Mouse (Mus musculus) kidney, embryonic 16.5 days (tissue): Measurements from ENCODE around the gene Akip1. TPM values are rescaled to one million over a fixed set of nuclear protein-coding genes. Genes with fewer than 3 reads are reported as not detected.

ENCODE experiments used
- ATAC-seq: fragments of 200-750 bp; cut with Nextera tagmentation; 2 replicates; pipeline ENCODE4 v1.8.0; 2017; ENCODE audit warnings: moderate TSS enrichment; ENCODE audit not compliant: low FRiP score, low TSS enrichment
- H3K27ac ChIP-seq: fragments of 300-500 bp; sonication (generic); 2 replicates; pipeline ENCODE4 v1.5.1; 2014; ENCODE audit warnings: low read length
- H3K27me3 ChIP-seq: fragments of 300-500 bp; sonication (generic); 2 replicates; pipeline ENCODE4 v1.6.1; 2014; ENCODE audit warnings: low read length, control low read depth, mixed read lengths; ENCODE audit not compliant: insufficient read depth
- H3K36me3 ChIP-seq: fragments of 300-500 bp; sonication (generic); 2 replicates; pipeline ENCODE4 v1.6.1; 2014; ENCODE audit warnings: low read length, control low read depth, mixed read lengths; ENCODE audit not compliant: insufficient read depth
- H3K4me1 ChIP-seq: fragments of 300-500 bp; sonication (generic); 2 replicates; pipeline ENCODE4 v1.6.1; 2014; ENCODE audit warnings: low read length, control low read depth, mixed read lengths; ENCODE audit not compliant: insufficient read depth
- H3K4me2 ChIP-seq: fragments of 300-500 bp; sonication (generic); replicated peaks from 2 replicates; pipeline ENCODE4 v1.6.1; 2014; ENCODE audit warnings: low read depth, low read length
- H3K4me3 ChIP-seq: fragments of 300-500 bp; sonication (generic); 2 replicates; pipeline ENCODE4 v1.5.1; 2014; ENCODE audit warnings: mild to moderate bottlenecking, low read length
- H3K9ac ChIP-seq: fragments of 300-500 bp; sonication (generic); replicated peaks from 2 replicates; pipeline ENCODE4 v1.6.1; 2014; ENCODE audit warnings: low read length
- H3K9me3 ChIP-seq: fragments of 300-500 bp; sonication (generic); 2 replicates; pipeline ENCODE4 v1.6.1; 2016; ENCODE audit warnings: low read length, control low read depth
- WGBS: fragments of 180-500 bp; shearing (Covaris S2); extraction: QIAGEN DNeasy Blood & Tissue Kit; methylation state at CpG from one replicate; pipeline ENCODE4 v1.1.7; 2014; 5-methylcytosine and 5-hydroxymethylcytosine counted together
- polyA plus RNA-seq: library from polyadenylated mRNA; unstranded; fragments of >200 nt; fragmentation: Nextera tagmentation; extraction: Ambion mirVana; gene quantifications from 2 replicates; pipeline ENCODE4 v1.2.1, GENCODE M21; 2015

Akip1 gene
- polyA plus RNA-seq, result 32.8 and 34.0 TPM in 2 replicates

GRCm38 (mm10) chr7:109703190-109704015, at the start of gene Akip1, which contains the start of gene St5:
Gene Akip1, plus strand, starts transcription at chr7:109703690.
Gene St5, minus strand, starts transcription at chr7:109703605.
- H3K9ac ChIP-seq, result peak within 1 kb of the TSS; percentile 74
- peaks cover 13% of the 10 kb centered on the region for H3K4me1 ChIP-seq
- peak; percentile 98 for ATAC-seq
- no peaks in the 10 kb centered on the region for H3K27me3 ChIP-seq
- H3K36me3 ChIP-seq, result no peaks in the 10 kb centered on the region; the same call in 1 of the 2 replicates
- H3K4me2 ChIP-seq, result peak within 1 kb of the TSS; percentile 63
- WGBS, result under 1% methylated on average over 61 of the region's 61 CpGs
- peak within 1 kb of the TSS; percentile 28 for H3K27ac ChIP-seq
- no peaks in the 10 kb centered on the region for H3K9me3 ChIP-seq
- H3K4me3 ChIP-seq, result peak within 1 kb of the TSS; percentile 69

- Histone ChIP-seq H3K4me1 (0 out of 2 replicates have a peak, but pooled peaks cover 9% of the 10 kb centered on the region), H3K4me3 (no peak overlapping the region), H3K27ac (no peak overlapping the region), H3K4me2 (no peak overlapping the region), H3K27me3 (no peaks in the 10 kb centered on the region), H3K9ac (no peak overlapping the region), H3K36me3 (no peaks in the 10 kb centered on the region), H3K9me3 (no peaks in the 10 kb centered on the region)
- WGBS, result 69% methylated on average over 5 of the region's 5 CpGs
- no peak for ATAC-seq
Measured at GRCm38 (mm10) chr7:109654871-109655270, 48.6 kb upstream of the Akip1 start.

- no peaks in the 10 kb centered on the region for H3K36me3 ChIP-seq
- 27% methylated on average over 6 of the region's 6 CpGs for WGBS
- 0 out of 2 replicates have a peak, but pooled peaks cover 14% of the 10 kb centered on the region for H3K4me1 ChIP-seq
- ATAC-seq, result no peak
- no peak overlapping the region for H3K9ac ChIP-seq
- H3K27me3 ChIP-seq, result no peaks in the 10 kb centered on the region
- no peaks in the 10 kb centered on the region for H3K9me3 ChIP-seq
- no peak overlapping the region for H3K27ac ChIP-seq
- no peak overlapping the region for H3K4me2 ChIP-seq
- no peak overlapping the region for H3K4me3 ChIP-seq
Measured at GRCm38 (mm10) chr7:109657884-109658283, 45.6 kb upstream of the Akip1 start.

- ATAC-seq, result no peak
- WGBS, result 87% methylated on average over 2 of the region's 2 CpGs
Measured at GRCm38 (mm10) chr7:109659278-109659677, 44.2 kb upstream of the Akip1 start.

GRCm38 (mm10) chr7:109662626-109663025, 40.9 kb upstream of the Akip1 start:
- H3K36me3 ChIP-seq, result no peaks in the 10 kb centered on the region
- H3K4me2 ChIP-seq, result no peak overlapping the region
- 84% methylated on average over 4 of the region's 4 CpGs for WGBS
- H3K27me3 ChIP-seq, result no peaks in the 10 kb centered on the region
- no peaks in the 10 kb centered on the region for H3K9me3 ChIP-seq
- no peak overlapping the region for H3K9ac ChIP-seq
- no peak for ATAC-seq
- H3K27ac ChIP-seq, result no peak overlapping the region
- 0 out of 2 replicates have a peak, but pooled peaks cover 13% of the 10 kb centered on the region for H3K4me1 ChIP-seq
- H3K4me3 ChIP-seq, result no peak overlapping the region

More at GRCm38 (mm10) chr7:109659278-109659677, 44.2 kb upstream of the Akip1 start:
- Histone ChIP-seq H3K4me2 (no peak overlapping the region), H3K27ac (no peak overlapping the region), H3K4me3 (no peak overlapping the region), H3K36me3 (no peaks in the 10 kb centered on the region), H3K9ac (no peak overlapping the region), H3K27me3 (no peaks in the 10 kb centered on the region), H3K9me3 (no peaks in the 10 kb centered on the region), H3K4me1 (0 out of 2 replicates have a peak, but pooled peaks cover 14% of the 10 kb centered on the region)

- Histone ChIP-seq H3K4me2 (no peak overlapping the region), H3K9ac (no peak overlapping the region), H3K9me3 (no peaks in the 10 kb centered on the region), H3K4me1 (peaks cover 20% of the 10 kb centered on the region), H3K4me3 (no peak overlapping the region), H3K27ac (no peak overlapping the region), H3K27me3 (no peaks in the 10 kb centered on the region), H3K36me3 (no peaks in the 10 kb centered on the region)
- ATAC-seq, result no peak
- 73% methylated on average over 5 of the region's 5 CpGs for WGBS
Measured at GRCm38 (mm10) chr7:109666664-109667063, 36.8 kb upstream of the Akip1 start.

GRCm38 (mm10) chr7:109669426-109670170, 33.9 kb upstream of the Akip1 start:
- no peaks in the 10 kb centered on the region for H3K36me3 ChIP-seq
- H3K27ac ChIP-seq, result no peak overlapping the region
- no peaks in the 10 kb centered on the region for H3K9me3 ChIP-seq
- H3K4me2 ChIP-seq, result peak overlapping the region; percentile 36
- WGBS, result 68% methylated on average over 5 of the region's 5 CpGs
- ATAC-seq, result no peak
- H3K4me1 ChIP-seq, result peaks cover 26% of the 10 kb centered on the region
- no peak overlapping the region for H3K9ac ChIP-seq
- no peaks in the 10 kb centered on the region for H3K27me3 ChIP-seq
- peak overlapping the region; percentile 1; the same call in 1 of the 2 replicates for H3K4me3 ChIP-seq

- peak overlapping the region; percentile 92 for H3K9ac ChIP-seq
- no peaks in the 10 kb centered on the region for H3K27me3 ChIP-seq
- H3K4me2 ChIP-seq, result peak overlapping the region; percentile 68
- H3K27ac ChIP-seq, result peak overlapping the region; percentile 97
- H3K9me3 ChIP-seq, result no peaks in the 10 kb centered on the region
- peaks cover 26% of the 10 kb centered on the region for H3K4me1 ChIP-seq
- peak overlapping the region; percentile 78 for H3K4me3 ChIP-seq
- under 1% methylated on average over 29 of the region's 44 CpGs for WGBS
- no peaks in the 10 kb centered on the region for H3K36me3 ChIP-seq
- ATAC-seq, result peak; percentile 99
Measured at GRCm38 (mm10) chr7:109671581-109672471, 31.7 kb upstream of the Akip1 start.

GRCm38 (mm10) chr7:109674944-109675628, 28.4 kb upstream of the Akip1 start:
- no peaks in the 10 kb centered on the region for H3K27me3 ChIP-seq
- no peak overlapping the region for H3K4me2 ChIP-seq
- H3K9me3 ChIP-seq, result no peaks in the 10 kb centered on the region
- 70% methylated on average over 4 of the region's 4 CpGs for WGBS
- ATAC-seq, result no peak
- no peak overlapping the region for H3K27ac ChIP-seq
- H3K9ac ChIP-seq, result no peak overlapping the region
- no peaks in the 10 kb centered on the region for H3K36me3 ChIP-seq
- peaks cover 15% of the 10 kb centered on the region for H3K4me1 ChIP-seq
- no peak overlapping the region for H3K4me3 ChIP-seq
